Mouse (Mus musculus): ENCODE results near the gene Smurf1. TPM values are rescaled to one million over a fixed set of nuclear protein-coding genes. Genes with fewer than 3 reads are reported as not detected.

Gene Smurf1
- total RNA-seq, 2 experiments from 2014 or later, result 59.3 to 60.2 TPM

Small RNA genes lying within 50 kb of the gene (microRNA-seq; reads per million reads assigned to microRNA genes)
- 0.90 reads per million for gene Mir7039

Other genes starting within 250 kb of the Smurf1 start
- 100 to 1,000 TPM; 183 to 239 TPM for gene Tmem130, start 204.0 kb downstream of the Smurf1 start, total RNA-seq (2021)
- gene Trrap, start 198.1 kb downstream of the Smurf1 start, total RNA-seq (2021), result 100 to 1,000 TPM; 149 to 162 TPM
- not detected for gene Gm4871, start 66.9 kb upstream of the Smurf1 start, total RNA-seq (2021)
- not detected for gene 1700018F24Rik, start 77.1 kb upstream of the Smurf1 start, total RNA-seq (2021)
- 100 to 1,000 TPM; 198 to 202 TPM for gene Arpc1a, start 118.0 kb upstream of the Smurf1 start, total RNA-seq (2021)
- gene Kpna7, start 118.2 kb upstream of the Smurf1 start, total RNA-seq (2021), result not detected
- 10 to 100 TPM; 25.7 to 28.3 TPM for gene Arpc1b, start 148.4 kb upstream of the Smurf1 start, total RNA-seq (2021)
- 100 to 1,000 TPM; 136 to 144 TPM for gene Pdap1, start 174.4 kb upstream of the Smurf1 start, total RNA-seq (2021)
- 100 to 1,000 TPM; 101 to 104 TPM for gene Bud31, start 174.5 kb upstream of the Smurf1 start, total RNA-seq (2021)
- gene Ptcd1, start 201.3 kb upstream of the Smurf1 start, total RNA-seq (2021), result 10 to 100 TPM; 19.3 to 19.6 TPM
- gene Cpsf4, start 201.4 kb upstream of the Smurf1 start, total RNA-seq (2021), result 10 to 100 TPM; 35.2 to 36.4 TPM
- 100 to 1,000 TPM; 213 to 222 TPM for gene Atp5j2, start 226.2 kb upstream of the Smurf1 start, total RNA-seq (2021)
- 1 to 10 TPM; 6.4 to 7.5 TPM for gene Zkscan14, start 236.0 kb upstream of the Smurf1 start, total RNA-seq (2021)
- 10 to 100 TPM; 15.5 to 16.0 TPM for gene Zkscan5, start 238.7 kb upstream of the Smurf1 start, total RNA-seq (2021)